Mouse (Mus musculus) stomach, postnatal 0 days (tissue): ENCODE results near the gene Mchr1. TPM values are rescaled to one million over a fixed set of nuclear protein-coding genes. Genes with fewer than 3 reads are reported as not detected.

Experiments used
- ATAC-seq: fragments of 200-750 bp; cut with Nextera tagmentation; 2 replicates; pipeline ENCODE4 v1.8.0; 2017; ENCODE audit not compliant: low FRiP score, low TSS enrichment
- DNase-seq: peaks from one replicate; pipeline ENCODE4 v3.0.0-alpha.2; 2016; ENCODE audit warnings: low spot score
- H3K27ac ChIP-seq: fragments of 300-500 bp; sonication (generic); replicated peaks from 2 replicates; pipeline ENCODE4 v1.5.1; 2014; ENCODE audit warnings: mild to moderate bottlenecking, control low read depth
- H3K27me3 ChIP-seq: fragments of 300-500 bp; sonication (generic); 2 replicates; pipeline ENCODE4 v1.6.1; 2014; ENCODE audit warnings: low read length; ENCODE audit not compliant: control insufficient read depth, insufficient read depth
- H3K36me3 ChIP-seq: fragments of 300-500 bp; sonication (generic); 2 replicates; pipeline ENCODE4 v1.6.1; 2014; ENCODE audit warnings: low read length, mixed read lengths; ENCODE audit not compliant: control insufficient read depth, insufficient read depth
- H3K4me1 ChIP-seq: fragments of 300-500 bp; sonication (generic); replicated peaks from 2 replicates; pipeline ENCODE4 v1.6.1; 2014; ENCODE audit warnings: antibody characterized with exemption; ENCODE audit not compliant: control insufficient read depth, insufficient read depth
- H3K4me2 ChIP-seq: fragments of 300-500 bp; sonication (generic); replicated peaks from 2 replicates; pipeline ENCODE4 v1.6.1; 2014; ENCODE audit warnings: low read depth, mild to moderate bottlenecking, control low read depth, moderate library complexity
- H3K4me3 ChIP-seq: fragments of 300-500 bp; sonication (generic); 2 replicates; pipeline ENCODE4 v1.5.1; 2014; ENCODE audit warnings: low read depth, low read length, control low read depth
- H3K9ac ChIP-seq: fragments of 300-500 bp; sonication (generic); 2 replicates; pipeline ENCODE4 v1.6.1; 2014; ENCODE audit warnings: mild to moderate bottlenecking, low read length, control low read depth, mixed read lengths
- H3K9me3 ChIP-seq: fragments of 300-500 bp; sonication (generic); 2 replicates; pipeline ENCODE4 v1.6.1; 2016; ENCODE audit warnings: low read length; ENCODE audit not compliant: control insufficient read depth
- CTCF ChIP-seq: IDR thresholded peaks from 2 replicates; pipeline ENCODE4 v1.5.1; 2016; ENCODE audit warnings: antibody characterized with exemption, low read depth, mild to moderate bottlenecking, moderate library complexity
- EP300 ChIP-seq: optimal IDR thresholded peaks from 2 replicates; pipeline ENCODE3; 2016; ENCODE audit warnings: antibody characterized with exemption
- WGBS: fragments of 180-500 bp; shearing (Covaris S2); extraction: QIAGEN DNeasy Blood & Tissue Kit; methylation state at CpG from one replicate; pipeline ENCODE4 v1.1.7; 2014; 5-methylcytosine and 5-hydroxymethylcytosine counted together
- polyA plus RNA-seq: library from polyadenylated mRNA; unstranded; fragments of >200 nt; fragmentation: Nextera tagmentation; extraction: Ambion mirVana; gene quantifications from 2 replicates; pipeline ENCODE4 v1.2.1, GENCODE M21; 2015

Gene Mchr1
- polyA plus RNA-seq, 1 experiment from 2014 or later = 4.9 TPM

DNA sequence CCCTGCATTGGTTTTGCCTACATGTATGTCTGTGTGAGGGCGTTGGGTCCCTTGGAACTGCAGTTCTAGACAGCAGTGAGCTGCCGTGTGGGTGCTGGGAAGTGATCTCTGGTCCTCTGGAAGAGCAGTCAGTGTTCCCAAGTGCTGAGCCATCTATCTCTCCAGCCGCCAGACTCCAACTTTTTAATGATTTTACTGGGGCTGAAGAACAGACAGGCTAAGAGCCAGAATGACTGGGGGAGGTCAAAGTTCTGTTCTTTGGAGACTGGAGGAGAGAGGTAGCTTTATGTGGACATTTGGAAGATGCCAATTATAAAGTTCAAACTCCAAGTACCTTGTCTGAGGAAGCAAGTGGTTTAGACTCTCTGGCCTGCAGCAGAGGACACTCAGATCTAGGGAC, 5.5 kb upstream of the Mchr1 start:
- DNase-seq = no peak
- 63% methylated on average over 3 of the region's 3 CpGs for WGBS
- Histone ChIP-seq H3K4me3 (no peak overlapping the region), H3K36me3 (no peaks in the 10 kb centered on the region), H3K27ac (no peak overlapping the region), H3K4me2 (no peak overlapping the region), H3K4me1 (no peaks in the 10 kb centered on the region), H3K9ac (no peak overlapping the region), H3K9me3 (no peaks in the 10 kb centered on the region), H3K27me3 (no peaks in the 10 kb centered on the region)
- no peak for ATAC-seq
- TF ChIP-seq EP300 (no peak), CTCF (no peak)

DNA sequence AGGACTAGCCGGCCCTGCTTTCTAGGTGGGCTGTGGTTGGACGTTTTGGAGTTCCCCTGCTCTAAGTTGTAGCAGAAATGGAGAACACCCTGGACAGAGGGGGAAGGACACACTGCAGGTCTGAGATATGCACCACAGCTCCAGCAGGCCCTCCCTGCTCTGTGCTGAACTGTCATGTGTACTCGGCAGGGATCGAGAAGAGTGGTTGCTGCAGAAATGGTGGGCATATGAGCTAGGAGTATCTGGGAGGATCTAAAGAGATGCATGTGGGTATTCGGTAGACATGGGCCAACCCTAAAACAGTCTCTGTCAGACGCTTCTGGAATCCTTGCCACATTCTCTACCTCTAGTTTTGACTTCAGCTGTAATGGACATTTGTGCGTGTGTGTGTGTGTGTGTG, 4.0 kb upstream of the Mchr1 start:
- Histone ChIP-seq H3K27me3 (no peaks in the 10 kb centered on the region), H3K4me1 (no peaks in the 10 kb centered on the region), H3K36me3 (no peaks in the 10 kb centered on the region), H3K9ac (no peak overlapping the region), H3K27ac (no peak overlapping the region), H3K4me3 (no peak overlapping the region), H3K9me3 (no peaks in the 10 kb centered on the region), H3K4me2 (no peak overlapping the region)
- DNase-seq (no peak), ATAC-seq (no peak)
- TF ChIP-seq EP300 (no peak), CTCF (no peak)
- WGBS = 72% methylated on average over 7 of the region's 7 CpGs

DNA sequence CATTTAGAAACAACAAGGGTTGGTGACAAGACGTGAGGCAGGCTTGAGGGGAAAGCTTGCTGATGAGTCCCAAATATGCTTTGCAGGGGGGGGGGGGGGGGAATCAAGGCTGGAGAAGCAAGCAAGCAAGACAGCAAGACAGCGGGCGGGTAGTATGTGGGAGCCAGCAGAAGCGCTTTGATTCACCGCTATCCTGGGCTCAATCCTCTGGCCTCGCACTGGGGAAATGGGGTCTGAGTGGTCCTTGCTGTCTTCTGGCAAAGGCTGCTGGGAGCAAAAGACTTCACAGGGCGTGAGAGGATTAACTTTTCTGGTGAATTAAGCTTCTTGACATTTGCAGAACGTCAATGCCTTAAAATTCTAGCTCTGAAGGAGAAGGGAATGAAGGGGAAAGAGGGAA, 763 bp downstream of the Mchr1 start:
- WGBS = 6% methylated on average over 8 of the region's 8 CpGs
- Histone ChIP-seq H3K4me1 (no peaks in the 10 kb centered on the region), H3K36me3 (no peaks in the 10 kb centered on the region), H3K27ac (peak overlapping the region; percentile 76), H3K4me2 (peak overlapping the region; percentile 58), H3K9ac (peak overlapping the region; percentile 58), H3K27me3 (no peaks in the 10 kb centered on the region), H3K9me3 (no peaks in the 10 kb centered on the region), H3K4me3 (peak overlapping the region; percentile 44)
- ATAC-seq (peak; percentile 23; the same call in 1 of the 2 replicates), DNase-seq (no peak)
- TF ChIP-seq EP300 = no peak
- no peak for TF ChIP-seq CTCF

DNA sequence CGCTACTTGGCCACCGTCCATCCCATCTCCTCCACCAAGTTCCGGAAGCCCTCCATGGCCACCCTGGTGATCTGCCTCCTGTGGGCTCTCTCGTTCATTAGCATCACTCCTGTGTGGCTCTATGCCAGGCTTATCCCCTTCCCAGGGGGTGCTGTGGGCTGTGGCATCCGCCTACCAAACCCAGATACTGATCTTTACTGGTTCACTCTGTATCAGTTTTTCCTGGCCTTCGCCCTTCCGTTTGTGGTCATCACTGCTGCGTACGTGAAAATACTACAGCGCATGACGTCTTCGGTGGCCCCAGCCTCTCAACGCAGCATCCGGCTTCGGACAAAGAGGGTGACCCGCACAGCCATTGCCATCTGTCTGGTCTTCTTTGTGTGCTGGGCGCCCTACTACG, 2.2 kb downstream of the Mchr1 start:
- no peaks in the 10 kb centered on the region for H3K36me3 ChIP-seq
- H3K4me2 ChIP-seq = no peak overlapping the region
- H3K4me1 ChIP-seq = no peaks in the 10 kb centered on the region
- H3K9ac ChIP-seq = no peak overlapping the region
- WGBS = 91% methylated on average over 18 of the region's 18 CpGs
- TF ChIP-seq EP300 = no peak
- H3K9me3 ChIP-seq = no peaks in the 10 kb centered on the region
- no peaks in the 10 kb centered on the region for H3K27me3 ChIP-seq
- DNase-seq (no peak), ATAC-seq (no peak)
- H3K27ac ChIP-seq = no peak overlapping the region
- H3K4me3 ChIP-seq = no peak overlapping the region

DNA sequence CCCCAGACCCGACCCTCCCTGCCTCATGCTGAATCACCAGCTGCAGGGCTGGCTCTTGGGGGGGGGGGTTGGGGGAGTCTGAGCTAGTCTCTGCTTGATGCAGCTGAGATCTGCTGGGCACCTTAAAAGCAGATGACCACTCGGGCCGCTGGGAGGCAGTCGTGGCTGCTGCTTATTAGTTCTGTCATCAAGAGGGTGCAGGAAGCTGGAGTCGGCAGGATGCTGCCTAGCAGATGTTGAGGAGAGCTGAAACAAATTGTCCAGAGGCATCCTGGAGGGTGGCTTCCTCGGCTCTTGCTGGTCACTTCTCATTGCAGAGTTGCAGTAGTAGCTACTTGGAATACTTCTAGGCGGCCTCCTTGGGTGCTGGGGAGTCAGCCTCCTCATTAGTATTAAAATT, 4.0 kb downstream of the Mchr1 start:
- Histone ChIP-seq H3K4me1 (no peaks in the 10 kb centered on the region), H3K9ac (no peak overlapping the region), H3K4me3 (no peak overlapping the region), H3K9me3 (no peaks in the 10 kb centered on the region), H3K36me3 (no peaks in the 10 kb centered on the region), H3K4me2 (no peak overlapping the region), H3K27me3 (no peaks in the 10 kb centered on the region), H3K27ac (no peak overlapping the region)
- TF ChIP-seq CTCF (peak; percentile 74), EP300 (no peak)
- DNase-seq (peak; percentile 48), ATAC-seq (no peak; the same call in 1 of the 2 replicates)
- 34% methylated on average over 7 of the region's 7 CpGs for WGBS

DNA sequence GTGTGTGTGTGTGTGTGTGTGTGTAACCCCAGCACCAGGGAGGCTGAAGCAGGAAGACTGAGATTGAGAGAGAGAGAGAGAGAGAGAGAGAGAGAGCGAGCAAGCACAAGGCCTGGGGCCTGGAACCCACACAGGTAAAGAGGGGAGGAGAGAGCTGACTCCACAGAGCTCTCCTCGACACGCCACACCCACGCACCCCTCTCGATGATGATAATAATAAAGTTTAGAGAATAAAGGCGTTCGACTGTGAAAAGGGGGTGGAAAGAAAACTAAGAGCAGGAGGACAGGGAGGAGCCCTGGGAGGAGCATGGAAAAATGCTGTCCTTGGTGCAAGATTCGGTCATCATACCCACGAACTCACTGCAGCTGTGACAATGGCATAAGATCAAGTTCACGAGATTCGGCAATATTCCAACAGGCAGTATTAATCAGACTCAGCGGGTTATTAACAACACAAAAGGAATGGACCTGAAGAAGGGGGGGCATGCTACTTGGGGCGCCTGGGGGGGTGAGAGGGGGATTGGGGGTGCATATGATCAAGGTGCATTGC, 4.6 kb downstream of the Mchr1 start:
- Histone ChIP-seq H3K27me3 (no peaks in the 10 kb centered on the region), H3K9me3 (no peaks in the 10 kb centered on the region), H3K36me3 (no peaks in the 10 kb centered on the region), H3K9ac (no peak overlapping the region), H3K27ac (no peak overlapping the region), H3K4me2 (no peak overlapping the region), H3K4me3 (no peak overlapping the region), H3K4me1 (no peaks in the 10 kb centered on the region)
- 56% methylated on average over 12 of the region's 13 CpGs for WGBS
- ATAC-seq (no peak), DNase-seq (no peak)
- TF ChIP-seq EP300 = no peak
- no peak for TF ChIP-seq CTCF
